Mouse (Mus musculus): ENCODE data around the gene Prss32. TPM values are rescaled to one million over a fixed set of nuclear protein-coding genes. Genes with fewer than 3 reads are reported as not detected.

Gene Prss32
- total and polyA plus RNA-seq, 2 experiments from 2014 or later: 0.25 TPM; not detected in 1

GRCm38 (mm10) chr17:23854229-23854765 is 10.6 kb downstream of the Prss32 start:
- Histone ChIP-seq H3K4me1 (ENCODE audit: insufficient read depth, low read length) (no peaks in the 10 kb centered on the region), H3K4me3 (ENCODE audit: low read length) (no peak overlapping the region), H3K27ac (no peak overlapping the region), H3K9me3 (ENCODE audit: low read length) (no peaks in the 10 kb centered on the region), H3K9ac (replicated peaks; ENCODE audit: low read length) (no peak overlapping the region), H3K4me2 (ENCODE audit: low read depth, low read length) (no peak overlapping the region), H3K36me3 (ENCODE audit: insufficient read depth, low read length) (no peaks in the 10 kb centered on the region), H3K27me3 (ENCODE audit: insufficient read depth, low read length) (no peaks in the 10 kb centered on the region)
- DNase-seq (ENCODE audit: low spot score) (no peak), ATAC-seq (no peak)
- 83% methylated on average over 10 of the region's 10 CpGs for WGBS
- no peak for TF ChIP-seq CTCF (IDR thresholded peaks at IDR 0.05; ENCODE audit: low read depth)

- Histone ChIP-seq H3K9ac (replicated peaks; ENCODE audit: low read length) (no peak overlapping the region), H3K9me3 (ENCODE audit: low read length) (no peaks in the 10 kb centered on the region), H3K4me1 (ENCODE audit: insufficient read depth, low read length) (no peaks in the 10 kb centered on the region), H3K27me3 (ENCODE audit: insufficient read depth, low read length) (no peaks in the 10 kb centered on the region), H3K36me3 (ENCODE audit: insufficient read depth, low read length) (no peaks in the 10 kb centered on the region), H3K4me3 (ENCODE audit: low read length) (no peak overlapping the region), H3K4me2 (ENCODE audit: low read depth, low read length) (no peak overlapping the region), H3K27ac (no peak overlapping the region)
- no peak for DNase-seq (ENCODE audit: low spot score)
- WGBS: 84% methylated on average over 6 of the region's 6 CpGs
- TF ChIP-seq CTCF (IDR thresholded peaks at IDR 0.05; ENCODE audit: low read depth): no peak
- ATAC-seq: no peak
Observed at GRCm38 (mm10) chr17:23857193-23857592, 13.5 kb downstream of the Prss32 start.

- H3K4me2 ChIP-seq (ENCODE audit: low read depth, low read length): no peak overlapping the region
- H3K9me3 ChIP-seq (ENCODE audit: low read length): no peaks in the 10 kb centered on the region
Observed at GRCm38 (mm10) chr17:23857913-23858312, 14.3 kb downstream of the Prss32 start.

GRCm38 (mm10) chr17:23862926-23863325 is 19.3 kb downstream of the Prss32 start:
- ATAC-seq: no peak

More at GRCm38 (mm10) chr17:23857913-23858312, 14.3 kb downstream of the Prss32 start:
- no peaks in the 10 kb centered on the region for H3K36me3 ChIP-seq (ENCODE audit: insufficient read depth, low read length)
- ATAC-seq: no peak
- no peak overlapping the region for H3K27ac ChIP-seq
- H3K27me3 ChIP-seq (ENCODE audit: insufficient read depth, low read length): no peaks in the 10 kb centered on the region
- 84% methylated on average over 2 of the region's 2 CpGs for WGBS
- H3K9ac ChIP-seq (replicated peaks; ENCODE audit: low read length): no peak overlapping the region
- no peaks in the 10 kb centered on the region for H3K4me1 ChIP-seq (ENCODE audit: insufficient read depth, low read length)
- DNase-seq (ENCODE audit: low spot score): no peak
- no peak overlapping the region for H3K4me3 ChIP-seq (ENCODE audit: low read length)
- no peak for TF ChIP-seq CTCF (IDR thresholded peaks at IDR 0.05; ENCODE audit: low read depth)

GRCm38 (mm10) chr17:23867756-23868155 is 24.1 kb downstream of the Prss32 start, which contains the start of gene Prss21:
Gene Prss21 (plus strand): TSS chr17:23868056.
- no peaks in the 10 kb centered on the region for H3K36me3 ChIP-seq (ENCODE audit: insufficient read depth, low read length)
- H3K9me3 ChIP-seq (ENCODE audit: low read length): no peaks in the 10 kb centered on the region
- ATAC-seq (no peak), DNase-seq (ENCODE audit: low spot score) (no peak)
- H3K4me3 ChIP-seq (ENCODE audit: low read length): no peak within 1 kb of the TSS
- WGBS: 85% methylated on average over 15 of the region's 15 CpGs
- H3K4me1 ChIP-seq (ENCODE audit: insufficient read depth, low read length): no peaks in the 10 kb centered on the region
- no peak for TF ChIP-seq CTCF (IDR thresholded peaks at IDR 0.05; ENCODE audit: low read depth)
- no peak within 1 kb of the TSS for H3K27ac ChIP-seq
- H3K27me3 ChIP-seq (ENCODE audit: insufficient read depth, low read length): no peaks in the 10 kb centered on the region
- no peak within 1 kb of the TSS for H3K9ac ChIP-seq (replicated peaks; ENCODE audit: low read length)
- H3K4me2 ChIP-seq (ENCODE audit: low read depth, low read length): no peak within 1 kb of the TSS

More at GRCm38 (mm10) chr17:23862926-23863325, 19.3 kb downstream of the Prss32 start:
- TF ChIP-seq CTCF (IDR thresholded peaks at IDR 0.05; ENCODE audit: low read depth): no peak
- Histone ChIP-seq H3K36me3 (ENCODE audit: insufficient read depth, low read length) (no peaks in the 10 kb centered on the region), H3K27ac (no peak overlapping the region), H3K27me3 (ENCODE audit: insufficient read depth, low read length) (no peaks in the 10 kb centered on the region), H3K9ac (replicated peaks; ENCODE audit: low read length) (no peak overlapping the region), H3K9me3 (ENCODE audit: low read length) (no peaks in the 10 kb centered on the region), H3K4me2 (ENCODE audit: low read depth, low read length) (no peak overlapping the region), H3K4me1 (ENCODE audit: insufficient read depth, low read length) (no peaks in the 10 kb centered on the region), H3K4me3 (ENCODE audit: low read length) (no peak overlapping the region)
- no peak for DNase-seq (ENCODE audit: low spot score)
- 76% methylated on average over 4 of the region's 4 CpGs for WGBS

- H3K4me3 ChIP-seq (ENCODE audit: low read length): no peak overlapping the region
- H3K27me3 ChIP-seq (ENCODE audit: insufficient read depth, low read length): no peaks in the 10 kb centered on the region
- TF ChIP-seq CTCF (IDR thresholded peaks at IDR 0.05; ENCODE audit: low read depth): no peak
- WGBS: 92% methylated on average over 11 of the region's 11 CpGs
- no peaks in the 10 kb centered on the region for H3K9me3 ChIP-seq (ENCODE audit: low read length)
- no peaks in the 10 kb centered on the region for H3K36me3 ChIP-seq (ENCODE audit: insufficient read depth, low read length)
- no peak overlapping the region for H3K9ac ChIP-seq (replicated peaks; ENCODE audit: low read length)
- no peak for DNase-seq (ENCODE audit: low spot score)
- no peak for ATAC-seq
- no peaks in the 10 kb centered on the region for H3K4me1 ChIP-seq (ENCODE audit: insufficient read depth, low read length)
- no peak overlapping the region for H3K27ac ChIP-seq
- no peak overlapping the region for H3K4me2 ChIP-seq (ENCODE audit: low read depth, low read length)
Observed at GRCm38 (mm10) chr17:23868513-23868912, 24.9 kb downstream of the Prss32 start.
